In genomic region chr15:99602206-99602820, GRCm38 (mm10) we compare ENCODE assay signal across 16 mouse cellular contexts. TPM values are rescaled to one million over a fixed set of nuclear protein-coding genes. Genes with fewer than 3 reads are reported as not detected.
DNase-seq lines count a peak whose midpoint lies in the region; ATAC-seq lines count a peak whose summit lies in the region.
"Had no signal": no experiment of that assay in that cellular context is flagged by ENCODE, and none has a peak within 500 bp of the region (broad histone marks: within the 10 kb centered on the region; RNA-seq: fewer than 3 reads in every experiment).

No protein-coding gene starts in this region.

- no peak overlapping the region for H3K4me3 ChIP-seq in forebrain, embryonic 12.5 days (replicated peaks)
- no peak overlapping the region for H3K4me3 ChIP-seq in forebrain, embryonic 15.5 days
- no peak overlapping the region for H3K4me3 ChIP-seq in hindbrain, embryonic 11.5 days (ENCODE audit: low read depth, low read length)
- no peak overlapping the region for H3K4me3 ChIP-seq in neural tube, embryonic 15.5 days (replicated peaks)
- H3K4me3 ChIP-seq: intestine, embryonic 15.5 days; limb, embryonic 13.5 days had no signal

- peaks cover 79% of the 10 kb centered on the region for H3K27me3 ChIP-seq in forebrain, embryonic 12.5 days
- peaks cover 3% of the 10 kb centered on the region; the same call in 1 of the 2 replicates for H3K27me3 ChIP-seq in forebrain, embryonic 15.5 days
- H3K27me3 ChIP-seq in hindbrain, embryonic 11.5 days (ENCODE audit: control insufficient read depth, insufficient read depth, low read length): 0 out of 2 replicates have a peak, but pooled peaks cover 4% of the 10 kb centered on the region
- H3K27me3 ChIP-seq in neural tube, embryonic 15.5 days (replicated peaks): no peaks in the 10 kb centered on the region

- H3K9ac ChIP-seq in forebrain, embryonic 12.5 days: no peak overlapping the region
- H3K9ac ChIP-seq in forebrain, embryonic 15.5 days (replicated peaks): no peak overlapping the region
- H3K9ac ChIP-seq in hindbrain, embryonic 11.5 days (ENCODE audit: low read depth, low read length): no peak overlapping the region
- H3K9ac ChIP-seq in neural tube, embryonic 15.5 days (replicated peaks): no peak overlapping the region
- H3K9ac ChIP-seq: forebrain, postnatal 0 days; intestine, embryonic 15.5 days had no signal

- no peaks in the 10 kb centered on the region for H3K9me3 ChIP-seq in forebrain, embryonic 12.5 days
- H3K9me3 ChIP-seq in forebrain, embryonic 15.5 days: no peaks in the 10 kb centered on the region
- H3K9me3 ChIP-seq in hindbrain, embryonic 11.5 days (ENCODE audit: control insufficient read depth, low read length): no peaks in the 10 kb centered on the region
- no peaks in the 10 kb centered on the region for H3K9me3 ChIP-seq in neural tube, embryonic 15.5 days (replicated peaks)
- H3K9me3 ChIP-seq: intestine, embryonic 15.5 days; limb, embryonic 13.5 days had no signal

- no peak for ATAC-seq in forebrain, embryonic 12.5 days (ENCODE audit: low FRiP score)
- ATAC-seq in forebrain, embryonic 15.5 days (replicated peaks): no peak
- ATAC-seq in hindbrain, embryonic 11.5 days (ENCODE audit: low FRiP score): no peak
- ATAC-seq in neural tube, embryonic 15.5 days (ENCODE audit: low FRiP score): no peak
- ATAC-seq: forebrain, postnatal 0 days; intestine, embryonic 15.5 days had no signal

- peaks cover 53% of the 10 kb centered on the region for H3K4me1 ChIP-seq in forebrain, embryonic 12.5 days
- H3K4me1 ChIP-seq in forebrain, embryonic 15.5 days: peaks cover 32% of the 10 kb centered on the region
- H3K4me1 ChIP-seq in hindbrain, embryonic 11.5 days (replicated peaks; ENCODE audit: control insufficient read depth, insufficient read depth, low read length): peaks cover 21% of the 10 kb centered on the region
- H3K4me1 ChIP-seq in neural tube, embryonic 15.5 days: peaks cover 51% of the 10 kb centered on the region

- WGBS in forebrain, embryonic 12.5 days: 73% methylated on average over 17 of the region's 17 CpGs
- 69% methylated on average over 17 of the region's 17 CpGs for WGBS in forebrain, embryonic 15.5 days
- WGBS in hindbrain, embryonic 11.5 days: 62% methylated on average over 17 of the region's 17 CpGs
- 64% methylated on average over 17 of the region's 17 CpGs for WGBS in neural tube, embryonic 15.5 days

- no peak overlapping the region for H3K4me2 ChIP-seq in forebrain, embryonic 12.5 days
- H3K4me2 ChIP-seq in forebrain, embryonic 15.5 days (replicated peaks): no peak overlapping the region
- no peak overlapping the region for H3K4me2 ChIP-seq in hindbrain, embryonic 11.5 days (replicated peaks; ENCODE audit: low read depth, low read length)
- no peak overlapping the region for H3K4me2 ChIP-seq in neural tube, embryonic 15.5 days
- H3K4me2 ChIP-seq: intestine, embryonic 15.5 days; limb, embryonic 13.5 days had no signal

- peak; percentile 40 for DNase-seq in testis, postnatal 10 days (ENCODE audit: low spot score)
- DNase-seq in testis, postnatal 14 days (ENCODE audit: low spot score): no peak
- DNase-seq in hindbrain, embryonic 11.5 days (ENCODE audit: low spot score): peak; percentile 15
- DNase-seq in urinary bladder, adult 2 months (ENCODE audit: low spot score): no peak
- no peak for DNase-seq in right cerebral cortex, adult 2 months (ENCODE audit: low spot score in 2 of 2)
- DNase-seq: adrenal gland, adult 2 months; forebrain, postnatal 0 days; heart, postnatal 10 days had no signal

- no peaks in the 10 kb centered on the region for H3K36me3 ChIP-seq in forebrain, embryonic 12.5 days (replicated peaks)
- no peaks in the 10 kb centered on the region for H3K36me3 ChIP-seq in forebrain, embryonic 15.5 days
- no peaks in the 10 kb centered on the region for H3K36me3 ChIP-seq in hindbrain, embryonic 11.5 days (ENCODE audit: control insufficient read depth, insufficient read depth, low read length)
- no peaks in the 10 kb centered on the region for H3K36me3 ChIP-seq in neural tube, embryonic 15.5 days
- H3K36me3 ChIP-seq: intestine, embryonic 15.5 days; limb, embryonic 13.5 days had no signal

- H3K27ac ChIP-seq in forebrain, embryonic 12.5 days: peak overlapping the region; percentile 46; the same call in 1 of the 2 replicates
- H3K27ac ChIP-seq in forebrain, embryonic 15.5 days (replicated peaks): no peak overlapping the region
- H3K27ac ChIP-seq in hindbrain, embryonic 11.5 days (ENCODE audit: low read depth, low read length): peak overlapping the region; percentile 63
- H3K27ac ChIP-seq in neural tube, embryonic 15.5 days (replicated peaks): peak overlapping the region; percentile 48; the same call in 1 of the 2 replicates
- H3K27ac ChIP-seq: intestine, embryonic 15.5 days; limb, embryonic 13.5 days; stomach, postnatal 0 days had no signal

RNA-seq across cellular contexts. Expression of gene Aqp6, which starts 1.1 kb away (rescaled TPM):
- not detected in 2 replicates for polyA plus RNA-seq in forebrain, embryonic 12.5 days (2016; fragmentation: Nextera tagmentation; extraction: Ambion mirVana)
- polyA plus RNA-seq in forebrain, embryonic 15.5 days (2015; fragmentation: Nextera tagmentation; extraction: Ambion mirVana): not detected in 2 replicates
- 1.0 and 1.7 TPM in 2 replicates for polyA plus RNA-seq in hindbrain, embryonic 11.5 days (2014; fragmentation: Nextera tagmentation; extraction: Ambion mirVana)
- polyA plus RNA-seq in neural tube, embryonic 15.5 days (2015; fragmentation: Nextera tagmentation; extraction: Ambion mirVana): 0.64 and 0.72 TPM in 2 replicates
- polyA plus RNA-seq in urinary bladder, adult 2 months (2012; rRNA removed): 0.03 and 0.07 TPM in 2 replicates
- polyA plus RNA-seq: adrenal gland, adult 2 months; forebrain, postnatal 0 days; intestine, embryonic 15.5 days; kidney, embryonic 16.5 days; limb, embryonic 13.5 days; liver, embryonic 16.5 days; stomach, postnatal 0 days had no signal

RNA-seq across cellular contexts. Expression of gene Aqp5, which starts 11.7 kb away (rescaled TPM):
- polyA plus RNA-seq in forebrain, embryonic 12.5 days (2016; fragmentation: Nextera tagmentation; extraction: Ambion mirVana): 0.22 and 0.69 TPM in 2 replicates
- 0.38 TPM in 1 of 2 replicates, not detected in the other for polyA plus RNA-seq in forebrain, embryonic 15.5 days (2015; fragmentation: Nextera tagmentation; extraction: Ambion mirVana)
- polyA plus RNA-seq in hindbrain, embryonic 11.5 days (2014; fragmentation: Nextera tagmentation; extraction: Ambion mirVana): 0.28 and 0.36 TPM in 2 replicates
- 1.00 and 3.7 TPM in 2 replicates for polyA plus RNA-seq in neural tube, embryonic 15.5 days (2015; fragmentation: Nextera tagmentation; extraction: Ambion mirVana)
- 0.86 and 1.3 TPM in 2 replicates for polyA plus RNA-seq in urinary bladder, adult 2 months (2012; rRNA removed)

RNA-seq across cellular contexts. Expression of gene Aqp2, which starts 23.5 kb away (rescaled TPM):
- not detected in 2 replicates for polyA plus RNA-seq in forebrain, embryonic 12.5 days (2016; fragmentation: Nextera tagmentation; extraction: Ambion mirVana)
- not detected in 2 replicates for polyA plus RNA-seq in forebrain, embryonic 15.5 days (2015; fragmentation: Nextera tagmentation; extraction: Ambion mirVana)
- not detected in 2 replicates for polyA plus RNA-seq in hindbrain, embryonic 11.5 days (2014; fragmentation: Nextera tagmentation; extraction: Ambion mirVana)
- not detected in 2 replicates for polyA plus RNA-seq in neural tube, embryonic 15.5 days (2015; fragmentation: Nextera tagmentation; extraction: Ambion mirVana)
- polyA plus RNA-seq in urinary bladder, adult 2 months (2012; rRNA removed): not detected in 2 replicates
- polyA plus RNA-seq: forebrain, postnatal 0 days; intestine, embryonic 15.5 days; limb, embryonic 13.5 days; liver, embryonic 16.5 days; stomach, postnatal 0 days had no signal

RNA-seq across cellular contexts. Expression of gene Racgap1, which starts 49.1 kb away (rescaled TPM):
- polyA plus RNA-seq in forebrain, embryonic 12.5 days (2016; fragmentation: Nextera tagmentation; extraction: Ambion mirVana): 230 and 251 TPM in 2 replicates
- 113 and 118 TPM in 2 replicates for polyA plus RNA-seq in forebrain, embryonic 15.5 days (2015; fragmentation: Nextera tagmentation; extraction: Ambion mirVana)
- polyA plus RNA-seq in hindbrain, embryonic 11.5 days (2014; fragmentation: Nextera tagmentation; extraction: Ambion mirVana): 161 and 202 TPM in 2 replicates
- 59.4 and 84.9 TPM in 2 replicates for polyA plus RNA-seq in neural tube, embryonic 15.5 days (2015; fragmentation: Nextera tagmentation; extraction: Ambion mirVana)
- polyA plus RNA-seq in urinary bladder, adult 2 months (2012; rRNA removed): 5.4 and 6.1 TPM in 2 replicates

Comparison
In these comparisons a context has a peak if more than half of its experiments do, and no peak if none do; other contexts are left out.
1. DNase-seq: peak in testis, postnatal 10 days (single experiment) and hindbrain, embryonic 11.5 days (single experiment); none in testis, postnatal 14 days (single experiment), urinary bladder, adult 2 months (single experiment) and right cerebral cortex, adult 2 months (0 of 2).